In the genomic region with DNA sequence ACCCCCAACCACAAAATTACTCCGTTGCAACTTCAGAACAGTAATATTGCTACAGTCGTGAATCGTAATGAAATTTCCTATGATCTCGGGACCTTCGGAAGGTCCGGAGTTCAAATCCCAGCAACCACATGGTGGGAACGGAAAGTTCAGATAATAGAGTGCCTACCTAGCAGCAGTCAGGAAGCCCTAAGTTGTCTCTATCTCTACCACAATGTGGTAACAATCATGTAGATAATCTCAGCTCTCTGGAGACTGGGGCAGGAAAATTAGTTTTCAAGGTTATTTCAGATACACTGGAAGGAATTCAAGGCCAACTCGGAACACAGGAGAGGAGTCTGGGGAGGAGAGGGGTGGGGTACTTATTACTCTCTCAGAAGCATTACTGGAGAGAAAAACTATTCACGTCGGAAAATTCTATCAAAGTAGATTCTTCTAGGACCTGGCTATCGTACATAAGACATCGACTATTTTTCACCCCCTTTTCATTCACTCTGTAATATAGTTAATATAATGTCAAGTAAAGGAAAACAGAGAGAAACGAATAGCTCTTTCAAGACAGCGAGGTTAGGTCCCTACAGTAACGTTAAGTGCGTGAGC, we compare ENCODE assay signal across 8 mouse cellular contexts. TPM values are rescaled to one million over a fixed set of nuclear protein-coding genes. Genes with fewer than 3 reads are reported as not detected.
DNase-seq lines count a peak whose midpoint lies in the region; ATAC-seq and TF ChIP-seq lines count a peak whose summit lies in the region.

No protein-coding gene starts in this region.

- no peaks in the 10 kb centered on the region for H3K36me3 ChIP-seq in neural tube, embryonic 11.5 days (ENCODE audit: control insufficient read depth, insufficient read depth, low read length)
- peaks cover 7% of the 10 kb centered on the region for H3K36me3 ChIP-seq in limb, embryonic 14.5 days (ENCODE audit: control insufficient read depth, insufficient read depth, low read length)
- H3K36me3 ChIP-seq in stomach, postnatal 0 days (ENCODE audit: control insufficient read depth, insufficient read depth, low read length), result no peaks in the 10 kb centered on the region

- H3K9me3 ChIP-seq in neural tube, embryonic 11.5 days (ENCODE audit: control insufficient read depth, low read length), result no peaks in the 10 kb centered on the region
- no peaks in the 10 kb centered on the region for H3K9me3 ChIP-seq in limb, embryonic 14.5 days (ENCODE audit: control insufficient read depth, low read length)
- H3K9me3 ChIP-seq in stomach, postnatal 0 days (ENCODE audit: control insufficient read depth, low read length), result no peaks in the 10 kb centered on the region

- TF ChIP-seq EP300 in stomach, postnatal 0 days (optimal IDR thresholded peaks at IDR 0.05), result peak; percentile 27

- no peaks in the 10 kb centered on the region for H3K27me3 ChIP-seq in neural tube, embryonic 11.5 days (ENCODE audit: control insufficient read depth, insufficient read depth, low read length)
- no peaks in the 10 kb centered on the region for H3K27me3 ChIP-seq in limb, embryonic 14.5 days (ENCODE audit: control insufficient read depth, insufficient read depth, low read length)
- H3K27me3 ChIP-seq in stomach, postnatal 0 days (ENCODE audit: control insufficient read depth, insufficient read depth, low read length), result no peaks in the 10 kb centered on the region

- peak overlapping the region; percentile 99 for H3K9ac ChIP-seq in neural tube, embryonic 11.5 days (ENCODE audit: low read length)
- H3K9ac ChIP-seq in limb, embryonic 14.5 days (ENCODE audit: low read depth, low read length, severe bottlenecking), result peak overlapping the region; percentile 98
- H3K9ac ChIP-seq in stomach, postnatal 0 days (ENCODE audit: low read length), result peak overlapping the region; percentile 99; the same call in 1 of the 2 replicates

- peaks cover 9% of the 10 kb centered on the region; the same call in 1 of the 2 replicates for H3K4me1 ChIP-seq in neural tube, embryonic 11.5 days (ENCODE audit: control insufficient read depth, insufficient read depth, low read length)
- H3K4me1 ChIP-seq in limb, embryonic 14.5 days (ENCODE audit: control insufficient read depth, insufficient read depth, low read length), result peaks cover 15% of the 10 kb centered on the region
- H3K4me1 ChIP-seq in stomach, postnatal 0 days (replicated peaks; ENCODE audit: control insufficient read depth, insufficient read depth), result no peaks in the 10 kb centered on the region; the same call in 1 of the 2 replicates

- ATAC-seq in CD4-positive, CD25-positive, alpha-beta regulatory T cell, adult 4 months, result no peak
- no peak for ATAC-seq in neural tube, embryonic 11.5 days (ENCODE audit: insufficient read depth, low FRiP score, low TSS enrichment)
- ATAC-seq in limb, embryonic 14.5 days (ENCODE audit: low FRiP score, low read depth), result peak; percentile 24; the same call in 1 of the 2 replicates
- peak; percentile 8; the same call in 1 of the 2 replicates for ATAC-seq in stomach, postnatal 0 days (ENCODE audit: low FRiP score, low TSS enrichment)

- TF ChIP-seq CTCF in stomach, postnatal 0 days (IDR thresholded peaks at IDR 0.05; ENCODE audit: low read depth), result no peak

- no peak for TF ChIP-seq POLR2A in limb, embryonic 14.5 days (IDR thresholded peaks at IDR 0.05; ENCODE audit: borderline replicate concordance, extremely low read depth, insufficient read depth, insufficient read length)

- 41% methylated on average over 16 of the region's 16 CpGs for WGBS in neural tube, embryonic 11.5 days
- 33% methylated on average over 16 of the region's 16 CpGs for WGBS in limb, embryonic 14.5 days
- WGBS in stomach, postnatal 0 days, result 34% methylated on average over 16 of the region's 16 CpGs

- H3K4me3 ChIP-seq in neural tube, embryonic 11.5 days (ENCODE audit: low read depth, low read length), result peak overlapping the region; percentile 99
- H3K4me3 ChIP-seq in limb, embryonic 14.5 days (replicated peaks; ENCODE audit: low read length), result peak overlapping the region; percentile 99
- peak overlapping the region; percentile 99 for H3K4me3 ChIP-seq in stomach, postnatal 0 days (ENCODE audit: low read depth, low read length)

- H3K27ac ChIP-seq in neural tube, embryonic 11.5 days (ENCODE audit: low read depth, low read length), result peak overlapping the region; percentile 98; the same call in 1 of the 2 replicates
- peak overlapping the region; percentile 94 for H3K27ac ChIP-seq in limb, embryonic 14.5 days (replicated peaks; ENCODE audit: low read depth, low read length)
- peak overlapping the region; percentile 100 for H3K27ac ChIP-seq in stomach, postnatal 0 days (replicated peaks)

- peak; percentile 12 for DNase-seq in CD4-positive, CD25-positive, alpha-beta regulatory T cell, adult 2 months (ENCODE audit: low read depth, low spot score)
- no peak for DNase-seq in neural tube, embryonic 11.5 days (ENCODE audit: low spot score)
- DNase-seq in neural tube, embryonic 10.5 days (ENCODE audit: extremely low spot score, low spot score), result no peak
- no peak for DNase-seq in limb, embryonic 14.5 days (ENCODE audit: low spot score)
- no peak for DNase-seq in stomach, postnatal 0 days (ENCODE audit: low spot score)
- DNase-seq in left cerebral cortex, adult 11 months (ENCODE audit: low spot score), result no peak
- DNase-seq in testis, postnatal 10 days (ENCODE audit: low spot score), result no peak

- H3K4me2 ChIP-seq in neural tube, embryonic 11.5 days (ENCODE audit: low read depth), result peak overlapping the region; percentile 61
- H3K4me2 ChIP-seq in limb, embryonic 14.5 days (replicated peaks; ENCODE audit: low read depth, low read length, severe bottlenecking), result peak overlapping the region; percentile 49
- peak overlapping the region; percentile 52 for H3K4me2 ChIP-seq in stomach, postnatal 0 days (replicated peaks; ENCODE audit: low read depth)

RNA-seq across cellular contexts. Expression of gene Bnip2, which starts 0.5 kb away (rescaled TPM):
- polyA plus RNA-seq in CD4-positive, CD25-positive, alpha-beta regulatory T cell, adult 4 months (2017; shearing (Covaris generic)), result 10 to 100 TPM; 36.3 to 37.1 TPM
- 114 and 121 TPM in 2 replicates for polyA plus RNA-seq in neural tube, embryonic 11.5 days (2014; fragmentation: Nextera tagmentation; extraction: Ambion mirVana)
- 67.3 and 83.8 TPM in 2 replicates for polyA plus RNA-seq in limb, embryonic 14.5 days (2012; rRNA removed)
- polyA plus RNA-seq in limb, embryonic 14.5 days (2014; fragmentation: Nextera tagmentation; extraction: Ambion mirVana), result 118 and 119 TPM in 2 replicates
- 59.2 and 65.6 TPM in 2 replicates for polyA plus RNA-seq in stomach, postnatal 0 days (2015; fragmentation: Nextera tagmentation; extraction: Ambion mirVana)

RNA-seq across cellular contexts. Expression of gene Gtf2a2, which starts 23.5 kb away (rescaled TPM):
- 100 to 1,000 TPM; 135 to 193 TPM for polyA plus RNA-seq in CD4-positive, CD25-positive, alpha-beta regulatory T cell, adult 4 months (2017; shearing (Covaris generic))
- 192 and 195 TPM in 2 replicates for polyA plus RNA-seq in neural tube, embryonic 11.5 days (2014; fragmentation: Nextera tagmentation; extraction: Ambion mirVana)
- polyA plus RNA-seq in limb, embryonic 14.5 days (2012; rRNA removed), result 101 and 108 TPM in 2 replicates
- 197 and 204 TPM in 2 replicates for polyA plus RNA-seq in limb, embryonic 14.5 days (2014; fragmentation: Nextera tagmentation; extraction: Ambion mirVana)
- 159 and 160 TPM in 2 replicates for polyA plus RNA-seq in stomach, postnatal 0 days (2015; fragmentation: Nextera tagmentation; extraction: Ambion mirVana)

RNA-seq across cellular contexts. Expression of gene Gcnt3, which starts 49.1 kb away (rescaled TPM):
- not detected for polyA plus RNA-seq in CD4-positive, CD25-positive, alpha-beta regulatory T cell, adult 4 months (2017; shearing (Covaris generic))
- polyA plus RNA-seq in neural tube, embryonic 11.5 days (2014; fragmentation: Nextera tagmentation; extraction: Ambion mirVana), result not detected in 2 replicates
- 0.01 and 0.03 TPM in 2 replicates for polyA plus RNA-seq in limb, embryonic 14.5 days (2012; rRNA removed)
- 0.04 and 0.06 TPM in 2 replicates for polyA plus RNA-seq in limb, embryonic 14.5 days (2014; fragmentation: Nextera tagmentation; extraction: Ambion mirVana)
- polyA plus RNA-seq in stomach, postnatal 0 days (2015; fragmentation: Nextera tagmentation; extraction: Ambion mirVana), result 76.2 and 81.1 TPM in 2 replicates

Comparison
In these comparisons a context has a peak if more than half of its experiments do, and no peak if none do; other contexts are left out.
1. ATAC-seq: peak in limb, embryonic 14.5 days (single experiment) and stomach, postnatal 0 days (single experiment); none in CD4-positive, CD25-positive, alpha-beta regulatory T cell, adult 4 months (single experiment) and neural tube, embryonic 11.5 days (single experiment).
2. RNA of gene Gcnt3, which starts 49.1 kb away (polyA plus RNA-seq): 76.2 to 81.1 TPM in stomach, postnatal 0 days; 0.01 to 0.06 TPM in limb, embryonic 14.5 days, not detected in CD4-positive, CD25-positive, alpha-beta regulatory T cell, adult 4 months and not detected in neural tube, embryonic 11.5 days; every median in the first group is over 10 times any median in the second.
3. Peak in every context shown above with its lines, with median percentiles within 50 percentile points of each other: H3K27ac ChIP-seq, H3K4me2 ChIP-seq, H3K4me3 ChIP-seq and H3K9ac ChIP-seq.